Mouse (Mus musculus): ENCODE measurements around the gene Wdr47. TPM values are rescaled to one million over a fixed set of nuclear protein-coding genes. Genes with fewer than 3 reads are reported as not detected.

Gene Wdr47
- polyA plus RNA-seq, 1 experiment, result 8.3 TPM

DNA sequence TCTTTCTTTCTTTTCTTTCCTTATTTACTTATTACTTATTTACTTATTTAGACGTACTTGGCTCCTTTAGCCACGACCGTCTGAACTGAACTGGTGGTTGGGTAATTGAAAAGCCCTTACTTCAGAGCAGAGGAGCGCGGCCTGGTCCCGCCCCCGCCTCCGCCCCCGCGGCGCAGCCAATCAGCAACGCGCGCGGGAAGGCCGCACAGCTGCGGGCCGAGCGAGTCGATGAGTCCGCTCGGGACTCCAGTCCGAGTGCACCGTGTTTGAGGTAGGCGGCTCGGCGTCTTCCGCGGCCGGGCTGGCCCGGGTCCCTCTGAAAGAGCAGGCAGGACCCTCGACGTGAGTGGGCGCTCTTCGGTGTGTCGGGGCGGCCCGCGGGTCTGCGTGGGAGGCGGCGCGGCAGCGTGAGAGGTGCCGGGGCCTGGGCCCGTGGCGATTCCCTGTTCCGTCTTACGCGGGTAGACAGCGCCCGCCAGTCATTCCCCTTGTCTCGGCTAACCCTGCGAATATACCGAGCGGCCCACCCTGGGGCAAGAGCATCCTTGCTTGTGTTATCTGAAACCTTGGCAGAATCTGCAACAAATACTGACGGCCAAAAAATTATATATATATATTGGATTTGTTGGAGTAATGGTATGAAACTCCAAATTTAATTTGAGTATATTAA is 62.8 kb downstream of the Wdr47 start, which contains the start of gene Clcc1:
Gene Clcc1 (plus strand): TSS at position 204 of the 670 bp plus-strand sequence.
- under 1% methylated on average over 57 of the region's 57 CpGs for WGBS

DNA sequence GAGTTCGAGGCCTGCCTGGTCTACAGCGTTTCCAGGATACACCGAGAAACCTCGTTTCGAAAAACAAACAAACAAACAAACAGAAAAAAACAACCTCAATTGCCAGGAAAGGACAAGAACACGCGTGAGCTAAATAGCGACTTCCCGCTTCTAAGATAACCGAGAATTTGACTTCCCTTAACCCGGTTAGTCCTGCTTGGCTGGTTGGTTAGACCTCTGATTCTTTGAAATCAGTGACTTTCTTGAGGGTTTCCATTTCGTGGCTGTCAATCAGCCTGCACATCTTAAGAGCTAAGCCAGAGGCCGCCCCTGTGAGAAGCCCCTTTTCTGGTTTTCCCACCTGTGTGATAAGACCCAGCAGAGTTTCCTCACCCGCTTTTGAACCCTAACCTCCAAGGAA is 63.5 kb downstream of the Wdr47 start:
- DNase-seq, result peak; percentile 6
- Histone ChIP-seq H3K36me3 (ENCODE audit: control insufficient read depth, insufficient read depth, low read length) (no peaks in the 10 kb centered on the region), H3K27ac (ENCODE audit: control insufficient read depth, insufficient read depth, low read length) (no peak overlapping the region), H3K4me3 (ENCODE audit: control insufficient read depth, insufficient read depth, low read length) (peak overlapping the region; percentile 38), H3K27me3 (ENCODE audit: control insufficient read depth, insufficient read depth, low read length) (no peaks in the 10 kb centered on the region), H3K4me1 (replicated peaks; ENCODE audit: control insufficient read depth, insufficient read depth, low read length) (peaks cover 6% of the 10 kb centered on the region)
- TF ChIP-seq CTCF (IDR thresholded peaks at IDR 0.05; ENCODE audit: borderline replicate concordance, control insufficient read depth, extremely low read depth, insufficient read depth, low read length, poor library complexity) (no peak), POLR2A (IDR thresholded peaks at IDR 0.05; ENCODE audit: control insufficient read depth, extremely low read depth, insufficient read depth, low read length, poor library complexity) (no peak)
- 4% methylated on average over 14 of the region's 14 CpGs for WGBS

More for the DNA sequence above, 62.8 kb downstream of the Wdr47 start, which contains the start of gene Clcc1:
- Histone ChIP-seq H3K4me1 (replicated peaks; ENCODE audit: control insufficient read depth, insufficient read depth, low read length) (peaks cover 6% of the 10 kb centered on the region), H3K4me3 (ENCODE audit: control insufficient read depth, insufficient read depth, low read length) (peak within 1 kb of the TSS; percentile 77), H3K36me3 (ENCODE audit: control insufficient read depth, insufficient read depth, low read length) (no peaks in the 10 kb centered on the region), H3K27ac (ENCODE audit: control insufficient read depth, insufficient read depth, low read length) (no peak within 1 kb of the TSS), H3K27me3 (ENCODE audit: control insufficient read depth, insufficient read depth, low read length) (no peaks in the 10 kb centered on the region)
- peak; percentile 97 for DNase-seq
- peak; percentile 92 for TF ChIP-seq POLR2A (IDR thresholded peaks at IDR 0.05; ENCODE audit: control insufficient read depth, extremely low read depth, insufficient read depth, low read length, poor library complexity)
- no peak; the same call in none of the 2 replicates for TF ChIP-seq CTCF (IDR thresholded peaks at IDR 0.05; ENCODE audit: borderline replicate concordance, control insufficient read depth, extremely low read depth, insufficient read depth, low read length, poor library complexity)

DNA sequence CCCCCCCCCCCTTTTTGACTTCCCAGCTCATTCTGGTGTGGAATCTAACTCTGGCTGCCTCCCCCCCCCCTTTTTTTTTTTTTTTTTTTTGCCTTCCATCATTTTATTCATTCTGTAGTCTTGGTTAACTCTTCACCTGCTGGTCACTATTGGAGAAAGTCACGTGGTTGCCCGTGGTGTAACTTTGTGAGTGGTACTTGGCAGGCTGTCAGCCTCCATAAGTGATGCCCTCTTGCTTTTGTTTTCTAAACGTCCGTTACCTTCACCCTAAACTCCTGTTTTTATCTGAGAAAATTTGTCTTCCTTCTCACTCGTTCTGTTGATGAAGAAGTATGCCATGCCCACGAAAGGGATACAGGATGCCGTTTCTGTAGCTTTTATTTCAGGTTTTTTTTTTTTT is 64.4 kb downstream of the Wdr47 start:
- H3K4me3 ChIP-seq (ENCODE audit: control insufficient read depth, insufficient read depth, low read length), result no peak overlapping the region
- peaks cover 6% of the 10 kb centered on the region for H3K4me1 ChIP-seq (replicated peaks; ENCODE audit: control insufficient read depth, insufficient read depth, low read length)
- no peak overlapping the region for H3K27ac ChIP-seq (ENCODE audit: control insufficient read depth, insufficient read depth, low read length)
- H3K27me3 ChIP-seq (ENCODE audit: control insufficient read depth, insufficient read depth, low read length), result no peaks in the 10 kb centered on the region
- no peak for DNase-seq
- WGBS, result 84% methylated on average over 7 of the region's 7 CpGs
- H3K36me3 ChIP-seq (ENCODE audit: control insufficient read depth, insufficient read depth, low read length), result no peaks in the 10 kb centered on the region
- TF ChIP-seq CTCF (IDR thresholded peaks at IDR 0.05; ENCODE audit: borderline replicate concordance, control insufficient read depth, extremely low read depth, insufficient read depth, low read length, poor library complexity) (no peak), POLR2A (IDR thresholded peaks at IDR 0.05; ENCODE audit: control insufficient read depth, extremely low read depth, insufficient read depth, low read length, poor library complexity) (no peak)

DNA sequence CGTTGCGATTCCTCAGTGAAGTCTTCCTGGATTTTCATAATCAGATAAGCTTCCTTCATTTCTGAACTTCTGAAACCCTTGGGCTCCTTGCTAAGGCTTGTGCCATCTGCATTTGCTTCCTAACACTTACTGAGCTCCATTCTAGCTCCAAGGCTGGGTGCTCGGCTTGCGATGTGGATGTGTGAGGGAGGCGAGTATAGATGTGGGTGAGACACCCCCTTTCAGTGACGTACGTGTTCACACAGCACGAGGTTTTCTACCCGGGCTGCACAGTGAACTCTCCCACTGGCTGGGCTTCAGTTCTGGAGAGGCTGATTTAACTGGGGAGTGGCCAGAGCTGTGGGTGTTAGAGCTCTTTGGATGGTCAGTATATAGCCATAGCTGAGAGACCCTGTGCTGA is 67.5 kb downstream of the Wdr47 start:
- Histone ChIP-seq H3K36me3 (ENCODE audit: control insufficient read depth, insufficient read depth, low read length) (peaks cover 17% of the 10 kb centered on the region), H3K4me1 (replicated peaks; ENCODE audit: control insufficient read depth, insufficient read depth, low read length) (peaks cover 6% of the 10 kb centered on the region), H3K27ac (ENCODE audit: control insufficient read depth, insufficient read depth, low read length) (no peak overlapping the region), H3K27me3 (ENCODE audit: control insufficient read depth, insufficient read depth, low read length) (no peaks in the 10 kb centered on the region), H3K4me3 (ENCODE audit: control insufficient read depth, insufficient read depth, low read length) (no peak overlapping the region)
- 96% methylated on average over 9 of the region's 9 CpGs for WGBS
- no peak for TF ChIP-seq CTCF (IDR thresholded peaks at IDR 0.05; ENCODE audit: borderline replicate concordance, control insufficient read depth, extremely low read depth, insufficient read depth, low read length, poor library complexity)
- TF ChIP-seq POLR2A (IDR thresholded peaks at IDR 0.05; ENCODE audit: control insufficient read depth, extremely low read depth, insufficient read depth, low read length, poor library complexity), result no peak
- DNase-seq, result no peak

DNA sequence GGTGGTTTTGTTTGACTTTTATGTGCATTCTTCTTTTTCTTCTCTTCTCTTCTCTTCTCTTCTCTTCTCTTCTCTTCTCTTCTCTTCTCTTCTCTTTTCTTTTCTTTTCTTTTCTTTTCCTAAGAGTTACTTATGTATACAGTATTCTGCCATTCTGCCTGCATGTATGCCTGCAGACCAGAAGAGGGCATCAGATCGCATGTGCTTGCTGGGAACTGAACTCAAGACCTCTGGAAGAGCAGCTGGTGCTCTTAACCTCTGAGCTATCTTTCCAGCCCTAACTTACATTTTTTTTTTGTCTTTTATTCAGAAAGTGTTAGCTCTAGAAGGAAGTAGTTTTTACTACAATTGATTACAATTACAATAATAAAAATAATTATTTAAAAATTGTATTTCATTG is 69.9 kb downstream of the Wdr47 start:
- no peak for DNase-seq
- no peak for TF ChIP-seq CTCF (IDR thresholded peaks at IDR 0.05; ENCODE audit: borderline replicate concordance, control insufficient read depth, extremely low read depth, insufficient read depth, low read length, poor library complexity)
- no peak for TF ChIP-seq POLR2A (IDR thresholded peaks at IDR 0.05; ENCODE audit: control insufficient read depth, extremely low read depth, insufficient read depth, low read length, poor library complexity)
- H3K27me3 ChIP-seq (ENCODE audit: control insufficient read depth, insufficient read depth, low read length), result no peaks in the 10 kb centered on the region
- 91% methylated on average over 1 of the region's 1 CpGs for WGBS
- H3K27ac ChIP-seq (ENCODE audit: control insufficient read depth, insufficient read depth, low read length), result no peak overlapping the region
- H3K36me3 ChIP-seq (ENCODE audit: control insufficient read depth, insufficient read depth, low read length), result peaks cover 31% of the 10 kb centered on the region
- no peaks in the 10 kb centered on the region for H3K4me1 ChIP-seq (replicated peaks; ENCODE audit: control insufficient read depth, insufficient read depth, low read length)
- no peak overlapping the region for H3K4me3 ChIP-seq (ENCODE audit: control insufficient read depth, insufficient read depth, low read length)

DNA sequence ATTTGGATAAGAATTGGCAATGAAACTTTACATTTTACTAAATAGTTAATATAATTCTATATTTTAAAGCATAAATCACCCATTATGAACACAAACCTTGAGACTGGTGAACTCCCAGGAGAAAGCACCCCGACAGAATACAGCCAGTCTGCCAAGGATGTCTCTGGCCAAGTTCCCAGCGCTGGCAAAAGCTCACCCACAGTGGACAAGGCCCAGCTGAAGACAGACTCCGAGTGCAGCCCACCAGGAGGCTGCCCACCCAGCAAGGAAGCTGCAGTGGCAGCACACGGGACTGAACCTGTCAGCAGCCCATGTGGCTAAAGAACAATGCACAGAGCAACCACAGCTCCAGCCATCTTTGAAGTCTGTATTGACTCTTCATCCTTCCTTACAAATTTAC is 85.5 kb downstream of the Wdr47 start:
- Histone ChIP-seq H3K4me3 (ENCODE audit: control insufficient read depth, insufficient read depth, low read length) (no peak overlapping the region), H3K27me3 (ENCODE audit: control insufficient read depth, insufficient read depth, low read length) (no peaks in the 10 kb centered on the region), H3K36me3 (ENCODE audit: control insufficient read depth, insufficient read depth, low read length) (peaks cover 84% of the 10 kb centered on the region), H3K27ac (ENCODE audit: control insufficient read depth, insufficient read depth, low read length) (no peak overlapping the region), H3K4me1 (replicated peaks; ENCODE audit: control insufficient read depth, insufficient read depth, low read length) (no peaks in the 10 kb centered on the region)
- TF ChIP-seq CTCF (IDR thresholded peaks at IDR 0.05; ENCODE audit: borderline replicate concordance, control insufficient read depth, extremely low read depth, insufficient read depth, low read length, poor library complexity) (no peak), POLR2A (IDR thresholded peaks at IDR 0.05; ENCODE audit: control insufficient read depth, extremely low read depth, insufficient read depth, low read length, poor library complexity) (no peak)
- 93% methylated on average over 4 of the region's 4 CpGs for WGBS
- DNase-seq, result no peak
